ENCODE assay signal across 16 mouse cellular contexts in the genomic region with DNA sequence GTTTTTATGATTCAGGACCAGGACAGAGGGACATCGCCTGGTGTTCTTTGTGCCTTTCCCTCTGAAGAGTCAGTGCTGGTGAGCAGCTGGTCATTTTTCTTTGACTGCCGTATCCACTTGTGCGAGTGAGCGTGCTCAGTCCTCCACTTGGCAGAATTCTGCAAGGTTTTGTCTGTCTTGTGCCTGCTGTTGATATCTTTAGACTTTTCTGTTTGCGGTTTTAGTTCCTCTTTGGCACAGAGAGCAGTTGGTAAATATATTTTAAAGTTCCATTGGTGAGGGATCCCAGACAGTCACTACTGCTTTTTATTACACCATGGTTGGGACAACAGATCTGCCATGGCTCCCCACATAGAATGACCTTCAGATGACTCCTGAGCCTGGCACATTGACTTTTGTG. TPM values are rescaled to one million over a fixed set of nuclear protein-coding genes. Genes with fewer than 3 reads are reported as not detected.
DNase-seq lines count a peak whose midpoint lies in the region; ATAC-seq and TF ChIP-seq lines count a peak whose summit lies in the region.
"Had no signal": no experiment of that assay in that cellular context is flagged by ENCODE, and none has a peak within 500 bp of the region (broad histone marks: within the 10 kb centered on the region; RNA-seq: fewer than 3 reads in every experiment).

No protein-coding gene starts in this region.

- no peak for TF ChIP-seq POLR2A in bone marrow macrophage, adult 2 months (IDR thresholded peaks at IDR 0.05; ENCODE audit: borderline replicate concordance, low read depth, low read length)

- no peaks in the 10 kb centered on the region for H3K27me3 ChIP-seq in liver, postnatal 0 days (ENCODE audit: insufficient read depth, low read length)
- H3K27me3 ChIP-seq in forebrain, embryonic 14.5 days (replicated peaks; ENCODE audit: control insufficient read depth, insufficient read depth, low read length): no peaks in the 10 kb centered on the region
- H3K27me3 ChIP-seq: neural tube, embryonic 12.5 days had no signal

- H3K9ac ChIP-seq in liver, postnatal 0 days (replicated peaks): no peak overlapping the region
- H3K9ac ChIP-seq in forebrain, embryonic 14.5 days (ENCODE audit: low read length): no peak overlapping the region
- H3K9ac ChIP-seq: lung, embryonic 14.5 days; neural tube, embryonic 12.5 days had no signal

- no peak for TF ChIP-seq CTCF in layer of hippocampus, adult 2 months (conservative IDR thresholded peaks at IDR 0.05)
- no peak for TF ChIP-seq CTCF in bone marrow macrophage, adult 2 months (IDR thresholded peaks at IDR 0.05; ENCODE audit: low read depth, low read length)
- no peak for TF ChIP-seq CTCF in liver, postnatal 0 days (IDR thresholded peaks at IDR 0.05; ENCODE audit: low read depth)

- 21% methylated on average over 5 of the region's 5 CpGs for WGBS in liver, postnatal 0 days (ENCODE audit: insufficient replicate concordance)
- WGBS in forebrain, embryonic 14.5 days: 95% methylated on average over 5 of the region's 5 CpGs

- 0 out of 2 replicates have a peak, but pooled peaks cover 4% of the 10 kb centered on the region for H3K9me3 ChIP-seq in liver, postnatal 0 days (ENCODE audit: low read length)
- H3K9me3 ChIP-seq in forebrain, embryonic 14.5 days (replicated peaks; ENCODE audit: control insufficient read depth, low read length): no peaks in the 10 kb centered on the region
- H3K9me3 ChIP-seq: neural tube, embryonic 12.5 days had no signal

- DNase-seq in layer of hippocampus, adult 2 months (ENCODE audit: low spot score in 2 of 2): no peak
- DNase-seq in layer of hippocampus, adult 9-10 months (ENCODE audit: low spot score): no peak
- peak; percentile 92 for DNase-seq in 416B (ENCODE audit: low read depth)
- no peak for DNase-seq in liver, postnatal 0 days
- DNase-seq in testis, postnatal 10 days (ENCODE audit: low spot score): no peak
- DNase-seq in forebrain, embryonic 14.5 days (ENCODE audit: low spot score): no peak
- no peak for DNase-seq in retina, embryonic 14.5 days (ENCODE audit: low spot score)
- DNase-seq: cerebellum, adult 8-10 months; heart, postnatal 4 days; layer of hippocampus, adult 9-11 months; lung, embryonic 14.5 days had no signal

- H3K27ac ChIP-seq in layer of hippocampus, adult 2 months: peak overlapping the region; percentile 80
- H3K27ac ChIP-seq in bone marrow macrophage, adult 2 months (ENCODE audit: insufficient read depth, low read depth, low read length): peak overlapping the region; percentile 97
- H3K27ac ChIP-seq in liver, postnatal 0 days (ENCODE audit: low read depth): peak overlapping the region; percentile 81
- no peak overlapping the region for H3K27ac ChIP-seq in forebrain, embryonic 14.5 days (ENCODE audit: low read depth, low read length)
- H3K27ac ChIP-seq: neural tube, embryonic 12.5 days had no signal

- TF ChIP-seq EP300 in liver, postnatal 0 days (IDR thresholded peaks at IDR 0.05; ENCODE audit: low read depth): no peak

- H3K4me3 ChIP-seq in layer of hippocampus, adult 2 months: no peak overlapping the region
- H3K4me3 ChIP-seq in bone marrow macrophage, adult 2 months (ENCODE audit: insufficient read depth, low read length): peak overlapping the region; percentile 26
- no peak overlapping the region for H3K4me3 ChIP-seq in liver, postnatal 0 days (ENCODE audit: low read depth, low read length)
- H3K4me3 ChIP-seq in forebrain, embryonic 14.5 days (ENCODE audit: low read depth, low read length): no peak overlapping the region
- H3K4me3 ChIP-seq: neural tube, embryonic 12.5 days had no signal

- ATAC-seq in liver, postnatal 0 days: peak; percentile 69
- no peak for ATAC-seq in forebrain, embryonic 14.5 days
- ATAC-seq: activated CD4-positive, CD25-positive, alpha-beta regulatory T cell, adult 4 months had no signal

- H3K4me1 ChIP-seq in bone marrow macrophage, adult 2 months (ENCODE audit: control insufficient read depth, insufficient read depth, low read length): peaks cover 27% of the 10 kb centered on the region
- H3K4me1 ChIP-seq in liver, postnatal 0 days (ENCODE audit: insufficient read depth): peaks cover 16% of the 10 kb centered on the region
- no peaks in the 10 kb centered on the region for H3K4me1 ChIP-seq in forebrain, embryonic 14.5 days (ENCODE audit: control insufficient read depth, insufficient read depth, low read length)
- H3K4me1 ChIP-seq: neural tube, embryonic 12.5 days had no signal

- H3K4me2 ChIP-seq in liver, postnatal 0 days (ENCODE audit: low read depth, low read length): peak overlapping the region; percentile 20
- no peak overlapping the region for H3K4me2 ChIP-seq in forebrain, embryonic 14.5 days (ENCODE audit: low read length)
- H3K4me2 ChIP-seq: lung, embryonic 14.5 days; midbrain, embryonic 11.5 days; neural tube, embryonic 12.5 days had no signal

- 0 out of 2 replicates have a peak, but pooled peaks cover 2% of the 10 kb centered on the region for H3K36me3 ChIP-seq in liver, postnatal 0 days (replicated peaks; ENCODE audit: insufficient read depth, low read length)
- no peaks in the 10 kb centered on the region for H3K36me3 ChIP-seq in forebrain, embryonic 14.5 days (ENCODE audit: control insufficient read depth, insufficient read depth, low read length)
- H3K36me3 ChIP-seq: neural tube, embryonic 12.5 days had no signal

RNA-seq across cellular contexts. Expression of a gene that starts 7.7 kb away (rescaled TPM):
- total RNA-seq in layer of hippocampus, adult 2 months (2021): 10 to 100 TPM; 57.2 to 61.5 TPM
- polyA plus RNA-seq in bone marrow macrophage, adult 2 months (2012; ENCODE audit: insufficient read depth, insufficient read length, missing spikeins): 10.8 and 12.7 TPM in 2 replicates
- 9.6 and 10.6 TPM in 2 replicates for polyA plus RNA-seq in liver, postnatal 0 days (2015; fragmentation: Nextera tagmentation; extraction: Ambion mirVana)
- polyA plus RNA-seq in forebrain, embryonic 14.5 days (2014; fragmentation: Nextera tagmentation; extraction: Ambion mirVana): 2.6 and 3.0 TPM in 2 replicates

RNA-seq across cellular contexts. Expression of a gene that starts 42.4 kb away (rescaled TPM):
- total RNA-seq in layer of hippocampus, adult 2 months (2021): not detected
- 0.97 and 1.2 TPM in 2 replicates for polyA plus RNA-seq in bone marrow macrophage, adult 2 months (2012; ENCODE audit: insufficient read depth, insufficient read length, missing spikeins)
- polyA plus RNA-seq in liver, postnatal 0 days (2015; fragmentation: Nextera tagmentation; extraction: Ambion mirVana): 0.32 and 0.87 TPM in 2 replicates
- polyA plus RNA-seq in forebrain, embryonic 14.5 days (2014; fragmentation: Nextera tagmentation; extraction: Ambion mirVana): 0.15 and 0.17 TPM in 2 replicates
- total RNA-seq: left cerebral cortex, postnatal 36 days had no signal
